Mouse (Mus musculus) MEL (cell line): ENCODE measurements around the gene Cc2d1a.

Experiments used
- CHD1 ChIP-seq: IDR thresholded peaks from 2 replicates; pipeline ENCODE4 v1.6.1; 2012; ENCODE audit warnings: low read depth, mild to moderate bottlenecking, inconsistent platforms, low read length, improper control_type of control experiment
- CHD2 ChIP-seq: IDR thresholded peaks from 2 replicates; pipeline ENCODE4 v1.6.1; 2011; ENCODE audit warnings: low read length, improper control_type of control experiment
- CTCF ChIP-seq, 3 experiments: IDR thresholded peaks in 2 of 3; conservative IDR thresholded peaks in 1 of 3; 2 replicates each; pipeline ENCODE4 v1.5.1; 2011 to 2012; ENCODE audit warnings: low read length in 3 of 3, low read depth in 2 of 3, mild to moderate bottlenecking in 2 of 3, improper control_type of control experiment in 1 of 3, inconsistent platforms in 1 of 3, mixed read lengths in 1 of 3, moderate library complexity in 1 of 3; ENCODE audit not compliant: control insufficient read depth in 1 of 3, insufficient read depth in 1 of 3, poor library complexity in 1 of 3, severe bottlenecking in 1 of 3
- GABPA ChIP-seq: IDR thresholded peaks from 2 replicates; pipeline ENCODE4 v1.6.1; 2012; ENCODE audit warnings: low read depth, mild to moderate bottlenecking, inconsistent platforms, low read length, improper control_type of control experiment, moderate library complexity
- MAFK ChIP-seq: IDR thresholded peaks from 2 replicates; pipeline ENCODE4 v1.6.1; 2011; ENCODE audit warnings: low read depth, mild to moderate bottlenecking, low read length, improper control_type of control experiment, borderline replicate concordance
- NRF1 ChIP-seq: IDR thresholded peaks from 2 replicates; pipeline ENCODE4 v1.6.1; 2014; ENCODE audit warnings: low read depth, mild to moderate bottlenecking, inconsistent platforms, low read length, improper control_type of control experiment, moderate library complexity; ENCODE audit not compliant: poor library complexity, insufficient read depth, severe bottlenecking
- POLR2A ChIP-seq, 2 experiments: IDR thresholded peaks; 2 replicates each; pipeline ENCODE4 v1.6.1; 2011 to 2012; ENCODE audit warnings: low read length in 2 of 2, mild to moderate bottlenecking in 2 of 2, control low read depth in 1 of 2, improper control_type of control experiment in 1 of 2, low read depth in 1 of 2, moderate library complexity in 1 of 2; ENCODE audit not compliant: control insufficient read depth in 1 of 2, insufficient read depth in 1 of 2, poor library complexity in 1 of 2
- TAL1 ChIP-seq: IDR thresholded peaks from 2 replicates; pipeline ENCODE4 v1.6.1; 2012; ENCODE audit warnings: mild to moderate bottlenecking, inconsistent platforms, low read length, moderate library complexity, mixed read lengths
- TCF12 ChIP-seq: IDR thresholded peaks from 2 replicates; pipeline ENCODE4 v1.6.1; 2014; ENCODE audit warnings: low read depth, mild to moderate bottlenecking, inconsistent platforms, low read length, improper control_type of control experiment, moderate library complexity
- USF1 ChIP-seq: IDR thresholded peaks from 2 replicates; pipeline ENCODE4 v1.6.1; 2014; ENCODE audit warnings: low read depth, mild to moderate bottlenecking, inconsistent platforms, low read length, improper control_type of control experiment, moderate library complexity
- ZMIZ1 ChIP-seq: IDR thresholded peaks from 2 replicates; pipeline ENCODE4 v1.6.1; 2012; ENCODE audit warnings: low read depth, mild to moderate bottlenecking, inconsistent platforms, low read length, improper control_type of control experiment, moderate library complexity

- no peak for TF ChIP-seq CTCF (IDR thresholded peaks at IDR 0.05 in 2 of 3, conservative IDR thresholded peaks at IDR 0.05 in 1 of 3; ENCODE audit: control insufficient read depth in 1 of 3, insufficient read depth in 1 of 3, low read depth in 2 of 3, low read length in 3 of 3, poor library complexity in 1 of 3, severe bottlenecking in 1 of 3)
- 0 out of 2 replicates have a peak, but pooled peaks have one; percentile 11 for TF ChIP-seq NRF1
- TF ChIP-seq TAL1, result no peak
- no peak for TF ChIP-seq TCF12
- TF ChIP-seq CHD1, result no peak
- TF ChIP-seq POLR2A (IDR thresholded peaks at IDR 0.05; ENCODE audit: control insufficient read depth in 1 of 2, insufficient read depth in 1 of 2, low read depth in 1 of 2, low read length in 2 of 2, poor library complexity in 1 of 2), result peak in 1 of 2 experiments; percentile 72; a peak in 3 of 4 replicates
- no peak for TF ChIP-seq GABPA
- no peak for TF ChIP-seq MAFK
- no peak for TF ChIP-seq ZMIZ1
- no peak for TF ChIP-seq USF1
- TF ChIP-seq CHD2, result no peak
Measured at GRCm38 (mm10) chr8:84183261-84184084, 35.7 kb upstream of the Cc2d1a start.
